Mouse (Mus musculus): ENCODE results near the gene Ckap5.
A peak's percentile ranks its signal among the peaks of the same experiment; 100 is the strongest.
"Not testable (repeated sequence)": the region's sequence is repeated elsewhere in the genome, so short reads cannot be mapped to it uniquely, and the experiment has no call there.

Gene Ckap5

DNA sequence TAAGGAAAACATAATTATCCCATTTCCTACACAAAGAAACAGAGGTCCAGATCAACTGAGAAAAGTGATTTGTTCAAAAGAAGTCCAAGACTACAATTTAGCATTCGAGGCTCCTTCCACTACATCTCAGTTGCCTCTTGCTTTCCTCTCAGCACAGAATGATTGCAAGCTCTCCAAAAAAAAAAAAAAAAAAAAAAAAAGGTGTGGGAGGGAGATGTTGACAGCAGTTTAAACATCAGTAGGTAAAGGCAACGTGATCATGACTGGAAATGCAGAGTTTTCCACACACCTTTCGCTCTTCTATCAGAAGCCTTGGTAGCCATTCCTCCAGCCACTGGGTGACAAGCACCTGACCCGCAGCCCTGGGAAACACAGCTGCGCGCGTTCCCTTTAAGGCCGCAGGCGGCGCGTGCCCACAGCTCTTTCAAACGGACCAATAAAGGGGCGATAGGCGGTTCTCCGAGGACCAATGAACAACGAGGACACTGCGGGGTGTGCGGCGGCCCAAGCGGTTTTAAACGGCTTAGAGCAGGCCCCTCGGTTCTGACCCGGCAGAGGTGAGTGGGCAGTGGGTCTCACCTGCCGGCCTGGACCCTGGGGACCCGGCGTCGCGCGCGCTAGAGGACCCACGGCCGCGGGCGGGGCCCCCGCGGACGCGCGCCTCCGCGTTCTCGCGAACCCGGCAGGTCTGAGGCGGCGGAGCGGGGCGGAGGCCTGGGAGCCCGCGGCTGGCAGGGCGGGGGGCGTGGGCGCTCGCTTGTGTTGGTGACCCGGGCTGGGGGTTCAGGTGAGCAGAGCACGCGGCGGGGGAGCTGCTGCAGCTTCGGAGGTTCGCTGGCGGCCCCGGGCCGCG is at the start of gene Ckap5:
Ckap5 (plus strand) TSS at position 469 of the 853 bp plus-strand sequence.
- peak; percentile 84 to 91 for DNase-seq (ENCODE audit: low spot score in 2 of 2)

- DNase-seq (ENCODE audit: low spot score in 2 of 2) = no peak
Observed at GRCm38 (mm10) chr2:91476841-91477240, 49.7 kb upstream of the Ckap5 start.

DNA sequence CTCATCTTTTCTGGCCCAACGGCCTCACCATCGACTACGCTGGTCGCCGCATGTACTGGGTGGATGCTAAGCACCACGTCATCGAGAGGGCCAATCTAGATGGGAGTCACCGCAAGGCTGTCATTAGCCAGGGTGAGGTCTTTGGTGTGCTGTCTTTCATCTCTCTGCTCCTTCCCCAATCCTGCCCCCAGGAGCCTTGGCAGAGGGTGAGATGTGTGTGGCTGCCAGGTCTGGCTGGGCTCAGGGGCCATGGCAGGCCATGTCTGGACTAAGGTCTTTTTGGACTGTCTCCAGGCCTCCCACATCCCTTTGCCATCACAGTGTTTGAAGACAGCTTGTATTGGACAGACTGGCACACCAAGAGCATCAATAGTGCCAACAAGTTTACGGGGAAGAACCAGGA is 46.2 kb upstream of the Ckap5 start:
- no peak for DNase-seq (ENCODE audit: low spot score in 2 of 2)

GRCm38 (mm10) chr2:91480805-91481514 is 45.6 kb upstream of the Ckap5 start:
- peak in 1 of 2 experiments; percentile 46 for DNase-seq (ENCODE audit: low spot score in 2 of 2)

- no peak for DNase-seq (ENCODE audit: low spot score in 2 of 2)
Observed at GRCm38 (mm10) chr2:91484698-91485097, 41.9 kb upstream of the Ckap5 start.

DNA sequence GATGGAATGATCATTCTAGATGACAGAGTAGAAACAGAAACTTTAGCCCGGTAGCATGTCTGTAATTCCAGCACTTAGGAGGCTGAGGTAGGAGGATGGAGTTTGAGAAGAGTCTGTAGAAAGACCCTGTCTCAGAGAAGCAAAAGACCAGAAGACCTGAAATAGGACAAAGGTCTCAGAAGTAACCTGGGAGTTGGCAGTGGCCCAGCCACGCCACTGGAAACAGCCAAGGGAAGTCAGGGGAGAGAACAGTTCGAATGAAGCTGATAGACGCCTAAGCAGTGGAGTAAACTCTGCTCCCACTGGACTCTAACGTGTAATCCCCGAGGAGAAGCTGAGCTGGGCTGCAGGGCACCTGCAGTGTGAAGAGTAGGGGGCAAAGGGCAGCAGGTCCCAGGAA is 41.3 kb upstream of the Ckap5 start:
- DNase-seq (ENCODE audit: low spot score in 2 of 2) = no peak

DNA sequence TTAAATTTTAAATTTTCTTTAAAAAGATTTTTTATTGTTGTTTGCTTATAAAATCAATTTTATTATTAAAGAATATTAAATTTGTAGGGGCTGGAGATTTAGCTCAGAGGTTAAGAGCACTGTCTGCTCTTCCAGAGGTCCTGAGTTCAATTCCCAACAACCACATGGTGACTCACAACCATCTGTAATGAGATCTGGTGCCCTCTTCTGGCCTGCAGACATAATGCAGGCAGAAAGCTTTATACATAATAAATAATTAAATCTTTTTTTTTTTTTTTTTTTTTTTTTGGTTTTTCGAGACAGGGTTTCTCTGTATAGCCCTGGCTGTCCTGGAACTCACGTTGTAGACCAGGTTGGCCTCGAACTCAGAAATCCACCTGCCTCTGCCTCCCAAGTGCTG is 39.3 kb upstream of the Ckap5 start:
- DNase-seq (ENCODE audit: low spot score in 2 of 2) = not testable (repeated sequence)

GRCm38 (mm10) chr2:91492071-91492635 is 34.4 kb upstream of the Ckap5 start:
- no peak for DNase-seq (ENCODE audit: low spot score in 2 of 2)

- DNase-seq (ENCODE audit: low spot score in 2 of 2) = no peak
Observed at GRCm38 (mm10) chr2:91493981-91494380, 32.6 kb upstream of the Ckap5 start.

- no peak for DNase-seq (ENCODE audit: low spot score in 2 of 2)
Observed at GRCm38 (mm10) chr2:91498093-91498719, 28.4 kb upstream of the Ckap5 start.

DNA sequence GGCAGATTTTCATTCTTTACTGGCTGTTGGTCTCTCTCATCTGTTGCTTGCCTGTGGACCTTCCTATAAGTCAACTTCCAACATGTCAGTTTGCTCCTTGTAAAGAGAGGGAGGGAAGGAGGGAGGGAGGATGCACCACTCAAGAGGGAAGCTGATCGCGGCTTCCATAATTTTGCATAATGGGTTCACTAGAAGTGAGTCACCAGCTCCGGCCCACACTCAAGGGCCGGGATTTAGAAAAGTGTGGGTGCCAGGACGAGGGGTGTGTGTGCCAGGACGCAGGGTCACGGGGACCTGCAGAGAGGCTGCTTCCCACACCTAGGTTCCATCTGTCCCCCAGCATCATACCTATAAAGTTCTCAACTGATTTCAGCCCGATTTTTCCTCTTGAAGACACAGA is 18.5 kb upstream of the Ckap5 start:
- DNase-seq (ENCODE audit: low spot score in 2 of 2) = no peak

DNA sequence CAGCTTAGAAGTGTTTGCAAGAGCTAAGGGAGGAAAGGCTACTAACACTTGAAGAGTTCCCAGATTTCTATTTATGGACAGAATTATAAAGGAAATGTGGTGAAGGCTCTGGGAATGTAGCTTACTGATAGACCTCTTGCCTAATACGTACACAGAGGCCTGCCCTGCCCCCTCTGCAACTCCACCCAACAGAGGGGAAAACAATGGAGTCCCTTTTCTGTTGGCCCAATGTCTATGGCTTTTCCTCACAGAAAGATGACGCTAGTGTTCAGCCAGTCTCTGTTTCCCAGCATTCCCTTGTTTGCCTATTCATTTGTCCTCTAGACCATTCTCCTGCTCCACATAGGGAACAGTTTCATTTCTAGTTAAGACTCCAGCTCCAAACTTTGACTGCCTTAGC is 9.4 kb upstream of the Ckap5 start:
- no peak for DNase-seq (ENCODE audit: low spot score in 2 of 2)

GRCm38 (mm10) chr2:91527147-91527486 is 555 bp downstream of the Ckap5 start:
- peak in 1 of 2 experiments; percentile 13 for DNase-seq (ENCODE audit: low spot score in 2 of 2)

GRCm38 (mm10) chr2:91537588-91538205 is 11.1 kb downstream of the Ckap5 start:
- peak; percentile 43 to 52 for DNase-seq (ENCODE audit: low spot score in 2 of 2)

DNA sequence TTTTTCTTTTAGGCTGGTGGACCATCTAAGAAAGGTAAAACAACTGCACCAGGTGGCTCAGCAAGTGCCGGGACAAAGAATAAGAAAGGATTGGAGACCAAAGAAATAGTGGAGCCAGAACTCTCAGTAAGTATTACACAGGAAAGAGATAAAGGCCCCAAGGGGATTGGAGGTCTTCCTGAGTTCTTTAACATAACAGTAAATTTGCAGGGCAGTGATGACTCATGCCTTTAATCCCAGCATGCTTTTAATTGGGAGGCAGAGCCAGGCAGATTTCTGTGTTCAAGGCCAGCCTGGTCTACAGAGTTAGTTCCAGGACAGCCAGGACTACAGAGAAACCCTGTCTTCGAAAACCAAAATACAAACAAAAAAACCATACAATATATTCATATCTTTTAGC is 41.6 kb downstream of the Ckap5 start:
- DNase-seq (ENCODE audit: low spot score in 2 of 2) = no peak

DNA sequence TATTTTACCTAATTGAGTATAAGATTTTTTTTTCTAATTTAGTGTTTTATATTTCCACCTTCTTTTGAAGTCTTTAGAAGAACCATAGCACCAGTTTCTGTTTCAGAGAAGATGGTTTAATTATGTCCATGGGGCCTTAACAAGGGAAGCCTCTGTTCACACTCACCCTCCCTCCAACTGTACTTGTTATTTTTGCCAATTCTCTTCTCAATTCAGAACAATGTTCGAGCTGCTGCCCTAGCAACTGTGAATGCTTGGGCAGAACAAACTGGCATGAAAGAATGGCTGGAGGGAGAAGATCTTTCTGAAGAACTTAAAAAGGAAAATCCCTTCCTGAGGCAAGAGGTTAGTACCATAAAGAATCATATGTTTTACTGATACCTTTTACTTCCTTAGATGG is 54.3 kb downstream of the Ckap5 start:
- DNase-seq (ENCODE audit: low spot score in 2 of 2) = no peak

DNA sequence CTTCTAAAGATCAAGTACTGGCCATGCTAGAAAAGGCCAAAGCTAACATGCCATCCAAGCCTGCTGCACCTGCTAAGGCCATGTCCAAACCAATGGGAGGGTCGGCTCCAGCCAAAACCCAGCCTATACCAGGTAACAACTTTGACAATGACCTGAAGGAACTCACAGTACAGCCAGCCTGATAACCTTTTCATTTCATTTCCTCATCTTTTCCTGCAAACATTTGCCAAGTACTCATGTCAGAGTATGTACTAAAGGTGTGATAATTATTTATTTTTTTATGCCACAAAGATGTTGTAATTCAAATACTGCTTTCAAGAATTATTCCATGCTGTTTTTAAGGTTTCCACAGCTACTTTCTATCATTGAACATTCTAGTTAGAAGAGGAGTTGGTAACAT is 59.7 kb downstream of the Ckap5 start:
- no peak for DNase-seq (ENCODE audit: low spot score in 2 of 2)

DNA sequence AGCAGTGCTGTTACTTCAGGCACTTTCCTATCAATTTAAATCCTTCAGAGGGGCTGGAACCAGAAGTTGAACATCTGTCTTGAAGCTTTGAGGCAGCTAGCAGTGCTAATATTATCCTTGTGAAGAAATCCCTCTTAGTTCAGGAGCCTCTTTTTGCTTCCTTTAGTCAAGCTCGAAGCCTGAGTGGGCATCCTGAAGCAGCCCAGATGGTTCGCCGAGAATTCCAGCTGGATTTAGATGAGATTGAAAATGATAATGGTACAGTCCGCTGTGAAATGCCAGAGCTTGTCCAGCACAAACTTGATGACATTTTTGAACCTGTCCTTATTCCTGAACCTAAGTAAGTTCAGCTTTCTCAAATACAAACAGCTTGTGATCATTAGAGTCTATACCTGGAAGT is 73.9 kb downstream of the Ckap5 start:
- no peak for DNase-seq (ENCODE audit: low spot score in 2 of 2)

- no peak for DNase-seq (ENCODE audit: low spot score in 2 of 2)
Observed at GRCm38 (mm10) chr2:91602389-91602788, 75.8 kb downstream of the Ckap5 start.

- DNase-seq (ENCODE audit: low spot score in 2 of 2) = not testable (repeated sequence)
Observed at GRCm38 (mm10) chr2:91609370-91609769, 82.8 kb downstream of the Ckap5 start.

GRCm38 (mm10) chr2:91622356-91622755 is 95.8 kb downstream of the Ckap5 start:
- no peak for DNase-seq (ENCODE audit: low spot score in 2 of 2)

DNA sequence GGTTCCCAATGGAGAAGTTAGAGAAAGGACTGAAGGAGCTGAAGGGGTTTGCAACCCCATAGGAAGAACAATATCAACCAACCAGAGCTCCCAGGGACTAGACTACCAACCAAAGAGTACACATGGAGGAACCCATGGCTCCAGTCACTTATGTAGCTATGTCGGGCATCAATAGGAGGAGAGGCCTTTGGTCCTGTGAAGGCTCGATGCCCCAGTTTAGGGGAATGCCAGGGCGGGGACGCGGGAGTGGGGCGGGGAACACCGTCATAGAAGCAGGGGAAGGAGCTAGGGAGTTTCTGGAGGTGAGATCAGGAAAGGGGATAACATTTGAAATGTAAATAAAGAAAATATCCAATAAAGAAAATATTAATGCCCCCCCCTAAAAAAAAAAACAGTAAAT is 96.8 kb downstream of the Ckap5 start:
- DNase-seq (ENCODE audit: low spot score in 2 of 2) = not testable (repeated sequence)
